Mouse (Mus musculus) olfactory bulb, adult 2 months (tissue): ENCODE measurements around the gene Prpf6. TPM values are rescaled to one million over a fixed set of nuclear protein-coding genes. Genes with fewer than 3 reads are reported as not detected.

ENCODE experiments used
- H3K27ac ChIP-seq: fragments of 200-500 bp; 2 replicates; pipeline ENCODE4 v1.5.1; 2012; ENCODE audit warnings: low read depth, low read length; ENCODE audit not compliant: insufficient read depth
- H3K4me1 ChIP-seq: fragments of 200-500 bp; 2 replicates; pipeline ENCODE4 v1.6.1; 2012; ENCODE audit warnings: low read length; ENCODE audit not compliant: control insufficient read depth, insufficient read depth
- H3K4me3 ChIP-seq: fragments of 200-500 bp; 2 replicates; pipeline ENCODE4 v1.5.1; 2012; ENCODE audit warnings: mild to moderate bottlenecking, low read depth, low read length, moderate library complexity; ENCODE audit not compliant: insufficient read depth
- CTCF ChIP-seq: fragments of 200-500 bp; IDR thresholded peaks from 2 replicates; pipeline ENCODE4 v1.5.1; 2012; ENCODE audit warnings: low read depth, mild to moderate bottlenecking, low read length, moderate library complexity; ENCODE audit not compliant: insufficient read depth
- POLR2A ChIP-seq: fragments of 200-500 bp; IDR thresholded peaks from 2 replicates; pipeline ENCODE4 v1.6.1; 2012; ENCODE audit warnings: mild to moderate bottlenecking, low read depth, low read length, moderate library complexity; ENCODE audit not compliant: insufficient read depth
- WGBS: fragments of 180-500 bp; shearing (Covaris S2); methylation state at CpG from one replicate; pipeline ENCODE4 v1.1.7; 2018; 5-methylcytosine and 5-hydroxymethylcytosine counted together
- polyA plus RNA-seq: library from polyadenylated mRNA; stranded (reverse); fragments of >200 nt; gene quantifications from 2 replicates; pipeline ENCODE4 v1.2.4, GENCODE M21; 2012; ENCODE audit warnings: low replicate concordance; ENCODE audit not compliant: missing spikeins, insufficient read depth, insufficient read length

Prpf6 gene
- polyA plus RNA-seq, 1 experiment = not detected

- Histone ChIP-seq H3K4me1 (peaks cover 6% of the 10 kb centered on the region), H3K27ac (no peak overlapping the region), H3K4me3 (no peak overlapping the region)
- 92% methylated on average over 3 of the region's 3 CpGs for WGBS
- TF ChIP-seq CTCF (no peak), POLR2A (no peak)
Observed at GRCm38 (mm10) chr2:181694581-181694980, 102.9 kb downstream of the Prpf6 start.

- WGBS = 70% methylated on average over 1 of the region's 1 CpGs
- TF ChIP-seq CTCF (no peak), POLR2A (no peak)
- Histone ChIP-seq H3K27ac (no peak overlapping the region), H3K4me1 (peaks cover 6% of the 10 kb centered on the region), H3K4me3 (no peak overlapping the region)
Observed at GRCm38 (mm10) chr2:181695776-181696175, 104.1 kb downstream of the Prpf6 start.

GRCm38 (mm10) chr2:181696801-181697420, 105.2 kb downstream of the Prpf6 start:
- WGBS = 87% methylated on average over 33 of the region's 33 CpGs
- TF ChIP-seq POLR2A (no peak), CTCF (no peak)
- peaks cover 6% of the 10 kb centered on the region for H3K4me1 ChIP-seq
- H3K4me3 ChIP-seq = no peak overlapping the region
- no peak overlapping the region for H3K27ac ChIP-seq

DNA sequence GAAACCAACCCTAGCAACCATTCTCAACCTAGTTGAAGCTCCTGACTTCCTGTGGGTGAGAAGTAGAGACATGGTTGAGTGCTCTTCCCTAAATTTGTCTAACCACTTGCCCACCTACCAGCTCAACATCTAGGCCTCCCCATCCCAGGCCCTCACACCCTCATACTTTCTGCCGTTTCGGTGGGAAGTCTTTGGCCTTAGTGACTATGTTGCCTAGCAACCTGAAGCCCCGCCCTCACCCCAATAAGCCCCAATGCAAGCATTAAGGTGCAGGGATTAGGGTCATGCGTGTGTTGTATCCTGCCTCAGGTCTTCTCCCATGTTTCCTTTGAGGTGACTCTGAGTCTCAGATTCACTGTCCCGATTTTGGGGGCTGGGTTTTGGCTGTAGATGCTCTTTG, 106.6 kb downstream of the Prpf6 start, which contains the start of gene Lkaaear1:
Lkaaear1 (minus strand) TSS at position 202 of the 400 bp plus-strand sequence.
- WGBS = 51% methylated on average over 5 of the region's 5 CpGs
- H3K27ac ChIP-seq = no peak within 1 kb of the TSS
- peaks cover 1% of the 10 kb centered on the region for H3K4me1 ChIP-seq
- H3K4me3 ChIP-seq = no peak within 1 kb of the TSS
- TF ChIP-seq CTCF = no peak

Other genes starting within 250 kb of the Prpf6 start
- 445 TPM in 1 of 2 replicates, not detected in the other for gene Zgpat, start 226.9 kb upstream of the Prpf6 start, polyA plus RNA-seq
- gene Arfrp1, start 226.5 kb upstream of the Prpf6 start, polyA plus RNA-seq = not detected in 2 replicates
- not detected in 2 replicates for gene Lime1, start 211.8 kb upstream of the Prpf6 start, polyA plus RNA-seq
- not detected in 2 replicates for gene Zbtb46, start 132.4 kb upstream of the Prpf6 start, polyA plus RNA-seq
- gene Abhd16b, start 98.7 kb upstream of the Prpf6 start, polyA plus RNA-seq = not detected in 2 replicates
- 317 TPM in 1 of 2 replicates, not detected in the other for gene Tpd52l2, start 94.7 kb upstream of the Prpf6 start, polyA plus RNA-seq
- 347 and 447 TPM in 2 replicates for gene Dnajc5, start 71.4 kb upstream of the Prpf6 start, polyA plus RNA-seq
- gene Uckl1, start 7.0 kb upstream of the Prpf6 start, polyA plus RNA-seq = not detected in 2 replicates
- gene Zfp512b, start 935 bp downstream of the Prpf6 start, polyA plus RNA-seq = not detected in 2 replicates
- not detected in 2 replicates for gene Samd10, start 7.3 kb downstream of the Prpf6 start, polyA plus RNA-seq
- not detected in 2 replicates for gene Gm29797, start 65.2 kb downstream of the Prpf6 start, polyA plus RNA-seq
- not detected in 2 replicates for gene Sox18, start 79.8 kb downstream of the Prpf6 start, polyA plus RNA-seq
- not detected in 2 replicates for gene Tcea2, start 88.4 kb downstream of the Prpf6 start, polyA plus RNA-seq
- not detected in 2 replicates for gene Rgs19, start 102.1 kb downstream of the Prpf6 start, polyA plus RNA-seq
- not detected in 2 replicates for gene Lkaaear1, start 106.6 kb downstream of the Prpf6 start, polyA plus RNA-seq
- gene Oprl1, start 123.1 kb downstream of the Prpf6 start, polyA plus RNA-seq = not detected in 2 replicates
- gene Myt1, start 171.5 kb downstream of the Prpf6 start, polyA plus RNA-seq = not detected in 2 replicates
- 289 TPM in 1 of 2 replicates, not detected in the other for gene Pcmtd2, start 246.0 kb downstream of the Prpf6 start, polyA plus RNA-seq